Mouse (Mus musculus): ENCODE measurements around the gene Tcf3. TPM values are rescaled to one million over a fixed set of nuclear protein-coding genes. Genes with fewer than 3 reads are reported as not detected.

Gene Tcf3
- polyA plus RNA-seq, 1 experiment from 2014 or later: 41.9 TPM

DNA sequence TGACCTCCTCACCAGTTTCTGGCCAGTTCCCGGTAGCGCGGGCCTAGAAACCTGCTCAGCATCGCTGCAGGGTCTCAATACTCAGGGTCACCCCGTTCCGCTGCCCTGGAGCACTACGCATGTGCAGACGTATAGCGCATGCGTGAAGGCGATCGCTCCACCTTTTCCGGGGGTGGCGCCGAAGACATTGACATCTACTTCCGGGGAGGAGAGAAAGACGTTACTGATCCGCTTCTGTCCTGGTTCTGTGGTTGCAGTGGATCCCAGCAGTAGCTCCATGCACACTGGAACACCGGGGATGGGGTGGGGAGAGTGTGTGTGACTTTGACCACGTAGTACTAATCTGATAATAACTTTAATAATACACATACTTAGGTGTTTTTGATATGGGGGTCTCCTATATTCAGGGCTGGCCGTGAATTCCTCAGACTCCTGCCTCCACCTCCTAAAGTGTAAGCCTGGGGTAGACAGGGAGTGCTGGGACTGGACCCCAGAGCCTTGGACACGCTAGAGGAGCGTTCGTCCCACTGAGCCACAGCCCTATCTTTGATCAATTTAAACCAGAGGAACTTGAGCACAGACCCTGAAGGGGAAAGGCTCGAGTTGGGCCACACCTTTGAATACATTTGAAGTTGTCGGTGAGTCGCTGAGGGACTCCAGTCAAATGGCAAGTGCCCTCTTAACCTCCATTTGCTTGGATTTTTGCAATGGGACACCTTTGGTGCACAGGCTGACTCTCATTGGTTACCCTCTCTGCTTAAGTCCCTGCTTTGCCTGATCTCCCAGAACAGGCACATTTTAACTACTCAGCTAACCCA is 26.6 kb downstream of the Tcf3 start, which contains the start of gene Uqcr11:
Gene Uqcr11, minus strand, starts transcription at position 147 of the 818 bp plus-strand sequence.
- peak; percentile 82 for ATAC-seq (replicated peaks; ENCODE audit: extremely low read depth, insufficient read depth, low FRiP score)
- H3K27me3 ChIP-seq (ENCODE audit: control insufficient read depth, insufficient read depth, low read length): no peaks in the 10 kb centered on the region
- H3K4me3 ChIP-seq (ENCODE audit: low read length): peak within 1 kb of the TSS; percentile 70
- under 1% methylated on average over 27 of the region's 27 CpGs for WGBS
- peak within 1 kb of the TSS; percentile 75 for H3K27ac ChIP-seq (ENCODE audit: low read length)
- peaks cover 27% of the 10 kb centered on the region for H3K4me1 ChIP-seq (ENCODE audit: control insufficient read depth, insufficient read depth, low read length)
- peaks cover 37% of the 10 kb centered on the region for H3K36me3 ChIP-seq (ENCODE audit: control insufficient read depth, insufficient read depth)
- H3K9ac ChIP-seq (ENCODE audit: low read length): peak within 1 kb of the TSS; percentile 84
- peak within 1 kb of the TSS; percentile 74 for H3K4me2 ChIP-seq (ENCODE audit: low read depth, low read length)
- no peaks in the 10 kb centered on the region for H3K9me3 ChIP-seq (replicated peaks; ENCODE audit: control insufficient read depth, low read length)

GRCm38 (mm10) chr10:80405481-80406173 is 27.8 kb downstream of the Tcf3 start:
- peak overlapping the region; percentile 70 for H3K4me3 ChIP-seq (ENCODE audit: low read length)
- WGBS: 44% methylated on average over 10 of the region's 10 CpGs
- H3K27me3 ChIP-seq (ENCODE audit: control insufficient read depth, insufficient read depth, low read length): no peaks in the 10 kb centered on the region
- H3K9ac ChIP-seq (ENCODE audit: low read length): peak overlapping the region; percentile 84
- no peaks in the 10 kb centered on the region for H3K9me3 ChIP-seq (replicated peaks; ENCODE audit: control insufficient read depth, low read length)
- peaks cover 34% of the 10 kb centered on the region for H3K36me3 ChIP-seq (ENCODE audit: control insufficient read depth, insufficient read depth)
- 0 out of 2 replicates have a peak overlapping the region, but pooled peaks have one; percentile 75 for H3K27ac ChIP-seq (ENCODE audit: low read length)
- no peak for ATAC-seq (replicated peaks; ENCODE audit: extremely low read depth, insufficient read depth, low FRiP score)
- peaks cover 31% of the 10 kb centered on the region for H3K4me1 ChIP-seq (ENCODE audit: control insufficient read depth, insufficient read depth, low read length)
- H3K4me2 ChIP-seq (ENCODE audit: low read depth, low read length): peak overlapping the region; percentile 74

DNA sequence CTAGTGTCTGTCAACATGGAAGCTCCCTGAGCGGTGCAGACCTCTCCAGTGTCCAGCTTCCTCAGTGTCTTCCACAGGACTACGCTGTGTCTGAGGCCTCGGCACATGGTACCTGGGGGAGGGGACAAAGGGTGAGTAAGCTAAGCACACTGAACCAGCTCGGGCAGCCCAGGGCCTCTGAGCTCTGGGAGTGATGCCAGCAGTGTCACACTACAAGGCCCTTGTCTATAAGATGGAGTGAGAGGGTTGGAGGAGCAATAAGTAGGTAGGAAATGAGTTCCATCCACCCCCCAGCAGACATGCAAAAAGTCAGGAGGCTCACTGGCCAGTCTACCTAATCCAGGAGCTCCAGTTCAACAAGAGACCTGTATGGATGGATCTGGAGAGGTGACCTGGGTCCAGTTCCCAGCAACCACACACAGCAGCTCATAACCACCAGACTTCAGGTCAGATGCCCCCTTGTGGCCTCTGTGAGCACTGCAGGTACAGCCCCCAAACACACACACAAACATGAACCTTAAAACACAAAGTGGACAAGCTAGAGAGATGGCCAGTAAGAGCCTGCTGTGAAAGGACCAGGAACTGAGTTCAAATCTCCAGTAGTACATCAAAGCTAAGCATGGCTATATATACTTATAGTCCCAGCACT is 30.3 kb downstream of the Tcf3 start:
- WGBS: 76% methylated on average over 4 of the region's 4 CpGs
- H3K4me2 ChIP-seq (ENCODE audit: low read depth, low read length): no peak overlapping the region
- H3K4me3 ChIP-seq (ENCODE audit: low read length): no peak overlapping the region
- H3K27ac ChIP-seq (ENCODE audit: low read length): no peak overlapping the region
- ATAC-seq (replicated peaks; ENCODE audit: extremely low read depth, insufficient read depth, low FRiP score): no peak
- H3K27me3 ChIP-seq (ENCODE audit: control insufficient read depth, insufficient read depth, low read length): no peaks in the 10 kb centered on the region
- H3K4me1 ChIP-seq (ENCODE audit: control insufficient read depth, insufficient read depth, low read length): peaks cover 38% of the 10 kb centered on the region
- H3K36me3 ChIP-seq (ENCODE audit: control insufficient read depth, insufficient read depth): peaks cover 24% of the 10 kb centered on the region
- H3K9ac ChIP-seq (ENCODE audit: low read length): no peak overlapping the region
- no peaks in the 10 kb centered on the region for H3K9me3 ChIP-seq (replicated peaks; ENCODE audit: control insufficient read depth, low read length)

DNA sequence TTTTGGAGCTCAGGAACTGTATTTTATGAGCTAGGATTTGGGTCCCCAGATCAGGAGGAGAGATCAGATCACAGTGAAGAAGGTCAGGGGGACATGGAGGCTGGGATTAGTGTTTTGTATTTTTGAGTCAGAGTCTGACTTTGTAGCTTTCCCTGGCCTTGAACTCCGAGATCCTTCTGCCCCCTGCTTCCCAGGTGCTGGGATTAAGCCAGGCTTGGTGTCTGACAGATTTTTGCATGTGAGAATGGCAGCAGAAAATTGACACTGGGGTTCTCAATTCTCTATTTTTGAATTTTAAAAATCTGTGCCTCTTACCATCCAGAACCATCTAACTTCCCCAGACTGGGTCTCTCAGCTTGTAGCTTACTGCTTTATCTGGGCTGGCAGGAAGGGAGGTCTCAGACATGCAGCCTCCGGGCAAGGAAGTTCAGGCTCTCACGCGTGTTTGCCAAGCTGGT is 32.7 kb downstream of the Tcf3 start:
- no peak for ATAC-seq (replicated peaks; ENCODE audit: extremely low read depth, insufficient read depth, low FRiP score)
- Histone ChIP-seq H3K27me3 (ENCODE audit: control insufficient read depth, insufficient read depth, low read length) (no peaks in the 10 kb centered on the region), H3K9ac (ENCODE audit: low read length) (peak overlapping the region; percentile 79), H3K36me3 (ENCODE audit: control insufficient read depth, insufficient read depth) (peaks cover 24% of the 10 kb centered on the region), H3K4me3 (ENCODE audit: low read length) (no peak overlapping the region), H3K4me1 (ENCODE audit: control insufficient read depth, insufficient read depth, low read length) (peaks cover 43% of the 10 kb centered on the region), H3K27ac (ENCODE audit: low read length) (peak overlapping the region; percentile 86), H3K9me3 (replicated peaks; ENCODE audit: control insufficient read depth, low read length) (no peaks in the 10 kb centered on the region), H3K4me2 (ENCODE audit: low read depth, low read length) (no peak overlapping the region)
- 69% methylated on average over 4 of the region's 4 CpGs for WGBS

- peaks cover 27% of the 10 kb centered on the region for H3K36me3 ChIP-seq (ENCODE audit: control insufficient read depth, insufficient read depth)
- H3K9me3 ChIP-seq (replicated peaks; ENCODE audit: control insufficient read depth, low read length): no peaks in the 10 kb centered on the region
- 10% methylated on average over 17 of the region's 17 CpGs for WGBS
- peaks cover 37% of the 10 kb centered on the region for H3K4me1 ChIP-seq (ENCODE audit: control insufficient read depth, insufficient read depth, low read length)
- peak overlapping the region; percentile 79 for H3K9ac ChIP-seq (ENCODE audit: low read length)
- peak overlapping the region; percentile 80 for H3K4me2 ChIP-seq (ENCODE audit: low read depth, low read length)
- H3K27me3 ChIP-seq (ENCODE audit: control insufficient read depth, insufficient read depth, low read length): no peaks in the 10 kb centered on the region
- peak overlapping the region; percentile 81 for H3K4me3 ChIP-seq (ENCODE audit: low read length)
- H3K27ac ChIP-seq (ENCODE audit: low read length): peak overlapping the region; percentile 86
- no peak for ATAC-seq (replicated peaks; ENCODE audit: extremely low read depth, insufficient read depth, low FRiP score)
These were observed 33.3 kb downstream of the Tcf3 start for GRCm38 (mm10) chr10:80399973-80400703.

DNA sequence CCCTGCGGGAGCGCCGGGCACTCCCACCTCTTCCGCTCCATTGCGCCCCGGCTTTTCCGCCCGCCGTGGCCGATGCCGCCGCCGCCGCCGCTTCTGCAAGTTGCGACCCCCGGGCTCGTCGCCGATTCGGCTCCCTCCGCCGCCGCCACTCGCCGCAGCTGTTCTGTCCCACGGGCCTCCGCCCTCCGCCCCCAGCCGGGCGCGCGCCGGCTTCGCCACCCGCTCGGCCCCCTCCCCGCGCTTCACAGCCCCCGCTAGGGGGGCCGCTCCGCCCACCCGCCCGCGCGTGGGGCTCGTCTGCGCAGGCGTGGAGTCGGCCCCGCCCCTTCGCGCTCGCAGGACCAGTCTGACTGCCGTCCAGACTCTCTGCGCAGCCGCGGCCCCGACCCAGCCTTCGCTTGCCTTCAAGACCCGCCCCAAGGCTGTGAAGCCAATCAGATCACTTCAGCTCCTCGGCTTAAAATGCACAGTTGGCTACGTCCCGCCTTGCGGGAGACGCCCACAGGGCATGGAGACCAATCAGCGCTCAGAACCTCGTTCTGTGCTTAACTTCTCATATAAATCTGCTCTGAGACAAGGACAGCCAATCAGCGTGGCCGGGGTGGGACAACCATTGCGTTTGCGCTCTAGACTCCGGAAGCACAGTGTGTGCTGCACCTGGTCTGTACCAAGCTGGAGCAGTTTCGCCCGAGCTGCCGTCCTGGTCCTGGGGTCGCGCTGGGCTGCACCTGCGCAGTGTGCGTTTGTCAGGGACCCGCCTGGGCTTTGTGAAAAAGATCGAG is 34.1 kb downstream of the Tcf3 start, which contains the start of gene Mbd3:
Gene Mbd3, minus strand, starts transcription at position 360 of the 782 bp plus-strand sequence.
- peak within 1 kb of the TSS; percentile 81 for H3K4me3 ChIP-seq (ENCODE audit: low read length)
- H3K4me1 ChIP-seq (ENCODE audit: control insufficient read depth, insufficient read depth, low read length): peaks cover 29% of the 10 kb centered on the region
- WGBS: under 1% methylated on average over 82 of the region's 82 CpGs
- no peaks in the 10 kb centered on the region for H3K9me3 ChIP-seq (replicated peaks; ENCODE audit: control insufficient read depth, low read length)
- peak within 1 kb of the TSS; percentile 96 for H3K9ac ChIP-seq (ENCODE audit: low read length)
- H3K36me3 ChIP-seq (ENCODE audit: control insufficient read depth, insufficient read depth): peaks cover 34% of the 10 kb centered on the region
- no peaks in the 10 kb centered on the region for H3K27me3 ChIP-seq (ENCODE audit: control insufficient read depth, insufficient read depth, low read length)
- peak within 1 kb of the TSS; percentile 99 for H3K27ac ChIP-seq (ENCODE audit: low read length)
- peak within 1 kb of the TSS; percentile 90 for H3K4me2 ChIP-seq (ENCODE audit: low read depth, low read length)
- ATAC-seq (replicated peaks; ENCODE audit: extremely low read depth, insufficient read depth, low FRiP score): peak; percentile 95

- ATAC-seq (replicated peaks; ENCODE audit: extremely low read depth, insufficient read depth, low FRiP score): peak; percentile 86
- H3K4me2 ChIP-seq (ENCODE audit: low read depth, low read length): peak overlapping the region; percentile 90
- peaks cover 27% of the 10 kb centered on the region for H3K4me1 ChIP-seq (ENCODE audit: control insufficient read depth, insufficient read depth, low read length)
- H3K4me3 ChIP-seq (ENCODE audit: low read length): peak overlapping the region; percentile 81
- no peaks in the 10 kb centered on the region for H3K27me3 ChIP-seq (ENCODE audit: control insufficient read depth, insufficient read depth, low read length)
- WGBS: under 1% methylated on average over 49 of the region's 59 CpGs
- H3K9ac ChIP-seq (ENCODE audit: low read length): peak overlapping the region; percentile 96
- H3K27ac ChIP-seq (ENCODE audit: low read length): peak overlapping the region; percentile 99
- H3K36me3 ChIP-seq (ENCODE audit: control insufficient read depth, insufficient read depth): peaks cover 39% of the 10 kb centered on the region
- no peaks in the 10 kb centered on the region for H3K9me3 ChIP-seq (replicated peaks; ENCODE audit: control insufficient read depth, low read length)
These were observed 34.7 kb downstream of the Tcf3 start for GRCm38 (mm10) chr10:80398719-80399190.

DNA sequence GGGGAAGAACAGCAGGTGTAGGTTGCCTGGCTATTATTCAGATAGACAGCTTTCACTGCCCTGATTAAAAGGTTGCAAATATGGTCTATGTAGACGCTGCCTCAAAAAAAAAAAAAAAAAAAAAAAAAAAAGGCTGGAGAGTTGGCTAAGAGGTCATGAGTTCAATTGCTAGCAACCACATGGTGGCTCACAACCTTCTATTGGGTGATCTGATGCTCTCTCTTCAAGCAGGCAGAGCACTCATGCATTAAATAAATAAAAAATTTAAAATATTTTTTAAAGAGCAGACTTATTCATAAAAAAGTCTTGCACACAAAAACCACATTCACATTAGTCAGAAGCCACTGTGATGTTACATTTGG is 35.3 kb downstream of the Tcf3 start:
- 0% methylated on average over 1 of the region's 1 CpGs for WGBS
- H3K27ac ChIP-seq (ENCODE audit: low read length): peak overlapping the region; percentile 99
- no peaks in the 10 kb centered on the region for H3K9me3 ChIP-seq (replicated peaks; ENCODE audit: control insufficient read depth, low read length)
- peak overlapping the region; percentile 96 for H3K9ac ChIP-seq (ENCODE audit: low read length)
- H3K4me3 ChIP-seq (ENCODE audit: low read length): peak overlapping the region; percentile 81
- H3K27me3 ChIP-seq (ENCODE audit: control insufficient read depth, insufficient read depth, low read length): no peaks in the 10 kb centered on the region
- H3K4me1 ChIP-seq (ENCODE audit: control insufficient read depth, insufficient read depth, low read length): peaks cover 25% of the 10 kb centered on the region
- no peak for ATAC-seq (replicated peaks; ENCODE audit: extremely low read depth, insufficient read depth, low FRiP score)
- H3K36me3 ChIP-seq (ENCODE audit: control insufficient read depth, insufficient read depth): peaks cover 38% of the 10 kb centered on the region
- peak overlapping the region; percentile 90 for H3K4me2 ChIP-seq (ENCODE audit: low read depth, low read length)
